Mouse (Mus musculus): ENCODE results near the gene Gm382. TPM values are rescaled to one million over a fixed set of nuclear protein-coding genes. Genes with fewer than 3 reads are reported as not detected.

The Gm382 gene
- not detected for total RNA-seq (2021)

DNA sequence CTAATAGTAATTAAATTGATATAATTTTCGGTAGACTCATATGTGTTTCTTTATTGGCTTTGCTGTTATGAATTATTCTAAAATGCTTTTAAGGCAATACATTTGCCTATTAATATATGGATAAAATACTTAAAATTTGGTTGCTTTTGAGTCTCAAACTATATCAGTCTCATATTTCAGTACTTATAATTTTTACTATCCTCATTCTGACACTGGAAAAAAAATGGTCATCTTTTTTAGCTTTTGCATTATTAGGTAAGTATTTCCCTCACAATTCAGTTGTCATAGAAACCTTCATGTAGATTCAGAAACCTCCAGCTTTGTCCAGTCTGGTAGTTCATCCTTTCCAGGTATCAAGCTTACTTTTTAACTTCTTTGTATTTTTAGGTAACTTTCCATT is at the start of gene Gm382:
Gm382 (plus strand) TSS at position 301 of the 400 bp plus-strand sequence.
- intact Hi-C loops (cut with DNase I) = no loop called here
- no peak for DNase-seq (ENCODE audit: low spot score in 2 of 2)

DNA sequence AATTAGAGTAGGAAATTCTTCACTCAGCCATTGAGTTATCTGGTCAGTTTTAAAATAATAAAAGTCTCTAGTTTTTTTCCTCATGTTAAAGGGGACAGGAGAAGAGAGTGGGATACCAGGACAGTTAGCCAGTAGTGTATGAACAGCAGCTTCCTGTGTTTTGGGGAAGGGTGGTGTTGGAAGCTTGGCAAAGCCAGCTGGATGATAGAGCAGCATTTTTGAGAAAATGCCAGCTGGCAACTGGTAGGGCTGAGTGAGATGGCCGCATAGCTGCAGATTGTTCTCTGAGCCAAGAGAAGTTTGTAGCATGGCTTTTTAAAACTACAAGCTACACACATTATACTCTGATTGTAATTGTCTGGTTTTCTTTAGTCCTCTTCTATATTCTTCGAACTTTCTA is 30.4 kb downstream of the Gm382 start:
- intact Hi-C loops (cut with DNase I) = no loop called here
- no peak for DNase-seq (ENCODE audit: low spot score in 2 of 2)

DNA sequence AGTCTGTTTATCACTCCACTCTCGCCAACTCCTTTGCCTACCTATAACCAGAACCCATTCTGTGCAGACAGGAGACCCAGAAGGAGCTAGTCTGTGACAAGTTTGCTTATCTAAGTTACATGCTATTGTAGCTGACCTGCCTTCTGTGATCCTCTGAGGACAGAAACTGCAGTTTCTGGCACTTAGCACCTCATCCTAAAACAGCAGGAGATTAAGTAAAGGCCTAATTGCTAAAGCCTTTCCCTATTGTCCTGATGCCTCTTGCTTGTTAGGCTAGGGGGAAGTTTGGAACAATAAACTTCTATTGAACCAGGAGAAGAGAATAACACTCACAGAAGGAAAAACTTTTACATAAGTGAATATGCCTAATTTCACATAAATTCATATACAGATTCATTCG is 51.5 kb downstream of the Gm382 start:
- intact Hi-C loops (cut with DNase I) = no loop called here
- DNase-seq (ENCODE audit: low spot score in 2 of 2) = no peak

DNA sequence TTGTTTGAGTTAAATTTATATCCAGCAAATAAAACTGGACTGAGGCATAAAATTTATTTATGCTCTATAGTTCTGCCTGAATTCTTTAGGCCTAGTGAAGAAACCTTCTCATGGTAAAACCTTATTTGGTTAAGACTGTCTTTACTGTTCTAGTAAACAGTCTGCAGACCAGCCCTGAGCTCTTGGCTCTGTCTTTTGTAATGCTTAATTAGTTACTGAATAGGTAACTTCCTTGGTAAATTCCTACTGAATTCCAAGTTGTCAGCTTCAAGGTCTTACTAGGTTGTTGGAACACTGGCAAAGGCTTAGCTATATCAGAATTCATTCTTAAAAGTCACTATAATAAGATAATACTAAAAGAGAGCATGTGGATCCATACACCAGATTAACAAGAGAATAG is 53.3 kb downstream of the Gm382 start:
- intact Hi-C loops (cut with DNase I) = no loop called here
- no peak for DNase-seq (ENCODE audit: low spot score in 2 of 2)

DNA sequence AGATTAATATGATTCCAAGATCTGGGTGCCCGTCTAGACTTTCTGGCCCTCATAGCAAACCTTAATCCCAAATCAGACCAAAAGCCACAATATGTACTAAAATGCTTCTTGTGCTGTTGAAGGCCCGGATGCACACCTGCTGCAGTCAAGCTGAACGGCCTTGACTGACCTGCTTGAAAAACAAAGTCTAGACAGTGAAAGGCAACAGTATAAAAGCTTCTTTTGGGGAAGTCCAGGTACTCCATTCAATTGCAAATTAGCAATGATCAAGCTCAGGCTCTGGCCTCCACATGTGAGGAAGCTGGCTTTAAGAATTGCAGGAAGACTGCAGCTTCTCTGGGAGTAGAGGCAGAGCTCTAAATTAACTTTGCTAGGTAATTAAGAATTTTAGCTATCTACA is 54.2 kb downstream of the Gm382 start:
- no peak for DNase-seq (ENCODE audit: low spot score in 2 of 2)
- intact Hi-C loops (cut with DNase I) = no loop called here

DNA sequence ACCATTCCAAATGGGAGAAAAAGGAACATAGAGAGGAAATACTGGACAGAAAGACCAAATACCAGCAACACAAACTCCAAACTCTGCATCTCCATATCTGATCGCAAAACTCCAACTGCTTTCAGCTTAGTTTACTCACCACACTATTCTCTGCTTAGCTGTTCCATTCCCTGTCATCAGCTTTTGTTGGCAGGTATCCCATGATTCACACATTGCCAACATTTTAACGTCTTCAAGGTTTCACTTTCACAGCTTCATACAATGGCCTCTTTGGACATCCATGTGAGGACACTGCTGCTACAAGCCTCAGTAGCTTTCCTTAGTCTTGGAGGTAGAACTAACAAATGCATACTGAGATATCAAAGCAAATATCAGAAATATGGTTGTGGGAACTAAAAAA is 64.6 kb downstream of the Gm382 start:
- intact Hi-C loops (cut with DNase I) = loop anchor here (5.0 kb wide), 1 partner anchor 43 kb away; no protein-coding TSS in a partner anchor

More for the DNA sequence above, 64.6 kb downstream of the Gm382 start:
- DNase-seq (ENCODE audit: low spot score in 2 of 2) = no peak

Other genes with a start within 250 kb of the Gm382 start
- not detected for gene 4932411N23Rik, start 224.1 kb upstream of the Gm382 start, total RNA-seq (2021)

Data from left cerebral cortex, postnatal 25 days (tissue).